Mouse (Mus musculus) erythroblast, embryonic 14.5 days (primary cell): ENCODE results near the gene G6pc2. TPM values are rescaled to one million over a fixed set of nuclear protein-coding genes. Genes with fewer than 3 reads are reported as not detected.

Experiments used
- H3K27me3 ChIP-seq: 2 replicates; pipeline ENCODE4 v1.6.1; 2012; ENCODE audit warnings: inconsistent platforms; ENCODE audit not compliant: control insufficient read depth
- H3K36me3 ChIP-seq: 2 replicates; pipeline ENCODE4 v1.6.1; 2012; ENCODE audit warnings: mild to moderate bottlenecking, inconsistent platforms; ENCODE audit not compliant: control insufficient read depth
- H3K4me1 ChIP-seq: 2 replicates; pipeline ENCODE4 v1.6.1; 2012; ENCODE audit warnings: inconsistent platforms; ENCODE audit not compliant: control insufficient read depth
- H3K4me3 ChIP-seq: replicated peaks from 2 replicates; pipeline ENCODE3; 2012; ENCODE audit warnings: moderate library complexity, mild to moderate bottlenecking, inconsistent platforms
- H3K9me3 ChIP-seq: 2 replicates; pipeline ENCODE4 v1.6.1; 2012; ENCODE audit warnings: low read length, inconsistent platforms, mixed read lengths; ENCODE audit not compliant: control insufficient read depth
- GATA1 ChIP-seq: IDR thresholded peaks from 2 replicates; pipeline ENCODE4 v1.6.1; 2012; ENCODE audit warnings: low read length, inconsistent platforms, mixed read lengths
- TAL1 ChIP-seq: IDR thresholded peaks from 3 replicates; pipeline ENCODE4 v1.6.1; 2012; ENCODE audit warnings: low read length, inconsistent platforms, mixed read lengths
- polyA plus RNA-seq: library from polyadenylated mRNA; stranded (reverse); fragments of >175 nt; gene quantifications from 2 replicates; pipeline ENCODE4 v1.2.3, GENCODE M21; 2012

The G6pc2 gene
- polyA plus RNA-seq = not detected in 2 replicates

DNA sequence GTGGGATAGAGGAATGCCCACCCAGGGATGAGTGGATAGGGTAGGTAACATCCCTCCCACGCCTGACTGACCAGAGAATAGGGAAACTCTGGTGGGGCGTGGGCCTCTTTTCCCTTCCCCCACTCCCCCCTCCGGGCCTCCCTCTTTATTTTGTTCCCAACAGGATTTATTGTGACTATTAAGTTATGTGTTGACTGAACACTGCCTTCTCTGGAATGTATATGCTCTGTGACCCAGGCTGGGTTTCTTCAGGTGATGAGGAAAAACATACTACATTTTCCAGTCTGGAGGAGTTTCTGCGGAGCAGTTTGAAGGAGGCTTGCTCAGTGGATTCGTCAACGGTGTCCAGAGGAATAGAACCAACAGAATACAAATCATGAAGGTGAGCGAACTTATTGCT lies at the start of gene G6pc2:
TSS of gene G6pc2 (plus strand) at position 301 of the 400 bp plus-strand sequence.
- H3K4me1 ChIP-seq = peaks cover 4% of the 10 kb centered on the region
- H3K27me3 ChIP-seq = peaks cover 2% of the 10 kb centered on the region; the same call in 1 of the 2 replicates
- no peaks in the 10 kb centered on the region for H3K36me3 ChIP-seq
- no peak within 1 kb of the TSS for H3K4me3 ChIP-seq
- H3K9me3 ChIP-seq = no peaks in the 10 kb centered on the region
- no peak for TF ChIP-seq TAL1
- no peak for TF ChIP-seq GATA1

DNA sequence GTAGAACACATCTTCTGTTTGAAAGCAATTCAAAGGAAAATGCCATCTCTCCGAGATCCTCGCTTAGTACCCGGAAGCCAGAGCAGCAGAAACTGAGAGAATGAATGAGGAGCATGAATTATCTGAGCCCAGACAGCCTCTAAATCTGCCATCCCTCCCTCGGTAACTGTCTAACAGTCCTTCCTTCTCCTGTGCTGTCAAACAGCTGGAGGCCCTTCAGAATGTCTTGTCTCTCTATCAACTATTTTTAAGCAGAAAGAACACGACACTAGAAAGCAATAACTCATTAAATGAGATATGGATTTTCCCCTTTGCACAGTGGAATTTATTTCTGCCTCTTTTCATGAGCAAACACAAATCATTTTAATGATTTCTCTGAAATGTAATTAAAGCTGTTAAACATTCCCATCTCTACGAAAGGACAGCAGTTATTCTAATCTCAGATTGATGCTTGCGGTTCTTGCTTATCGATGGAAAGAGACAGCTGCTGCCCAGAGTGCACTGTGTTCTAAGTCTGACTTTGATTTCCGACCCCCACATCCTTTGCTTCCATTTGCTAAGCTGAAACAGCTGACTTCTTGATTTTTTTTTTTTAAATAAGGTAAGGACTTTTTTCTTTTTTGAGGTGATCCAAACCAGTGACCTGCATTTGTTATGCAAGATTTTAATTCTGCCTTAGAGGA lies 40.3 kb upstream of the G6pc2 start:
- no peak overlapping the region for H3K4me3 ChIP-seq
- no peak for TF ChIP-seq TAL1
- no peak for TF ChIP-seq GATA1
- no peaks in the 10 kb centered on the region; the same call in 1 of the 2 replicates for H3K36me3 ChIP-seq

DNA sequence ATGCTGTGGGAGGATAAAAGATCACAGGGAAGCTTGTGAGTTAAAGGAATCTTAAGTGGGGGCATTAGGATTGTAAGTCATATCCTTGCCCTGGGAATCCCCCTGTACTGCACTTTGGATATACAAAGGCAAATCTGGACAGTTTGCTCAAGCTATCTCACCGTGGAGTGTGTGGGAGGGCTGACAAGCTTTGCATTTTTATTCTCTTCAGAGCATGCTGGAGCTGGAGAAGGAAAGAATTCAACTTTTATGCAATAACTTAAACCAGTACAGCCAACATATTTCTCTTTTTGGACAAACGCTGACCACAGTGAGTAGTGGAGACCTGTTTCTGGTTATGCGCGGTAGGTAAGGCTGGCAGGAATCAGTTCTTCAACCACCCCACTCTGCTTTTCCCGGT lies 35.6 kb upstream of the G6pc2 start:
- H3K9me3 ChIP-seq = no peaks in the 10 kb centered on the region
- no peaks in the 10 kb centered on the region for H3K27me3 ChIP-seq
- TF ChIP-seq GATA1 = no peak
- no peak for TF ChIP-seq TAL1
- H3K4me1 ChIP-seq = no peaks in the 10 kb centered on the region
- no peak overlapping the region for H3K4me3 ChIP-seq
- no peaks in the 10 kb centered on the region; the same call in 1 of the 2 replicates for H3K36me3 ChIP-seq

More for the DNA sequence above, 40.3 kb upstream of the G6pc2 start:
- no peaks in the 10 kb centered on the region for H3K27me3 ChIP-seq
- no peaks in the 10 kb centered on the region for H3K9me3 ChIP-seq
- no peaks in the 10 kb centered on the region for H3K4me1 ChIP-seq

DNA sequence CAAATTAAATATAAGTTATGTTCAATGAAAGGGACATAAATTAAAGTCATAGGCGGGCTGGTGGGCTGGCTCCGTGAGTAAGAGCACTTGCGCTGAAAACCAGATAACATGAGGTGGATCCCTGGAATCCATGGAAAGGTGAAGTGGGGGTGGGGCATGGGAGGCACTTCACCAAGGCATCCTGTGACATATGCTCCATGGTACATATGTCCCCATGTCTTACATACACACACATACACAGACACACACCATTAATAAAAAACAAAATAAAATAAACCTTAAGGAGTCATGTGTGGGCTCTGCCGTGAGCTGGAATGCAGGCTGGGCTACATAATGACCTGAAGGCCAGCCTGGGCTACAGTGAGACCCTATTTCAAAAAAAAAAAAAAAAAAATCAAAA lies 31.2 kb upstream of the G6pc2 start:
- Histone ChIP-seq H3K36me3 (no peaks in the 10 kb centered on the region; the same call in none of the 2 replicates), H3K27me3 (no peaks in the 10 kb centered on the region), H3K9me3 (no peaks in the 10 kb centered on the region), H3K4me3 (no peak overlapping the region), H3K4me1 (no peaks in the 10 kb centered on the region)
- TF ChIP-seq GATA1 = no peak
- no peak for TF ChIP-seq TAL1

DNA sequence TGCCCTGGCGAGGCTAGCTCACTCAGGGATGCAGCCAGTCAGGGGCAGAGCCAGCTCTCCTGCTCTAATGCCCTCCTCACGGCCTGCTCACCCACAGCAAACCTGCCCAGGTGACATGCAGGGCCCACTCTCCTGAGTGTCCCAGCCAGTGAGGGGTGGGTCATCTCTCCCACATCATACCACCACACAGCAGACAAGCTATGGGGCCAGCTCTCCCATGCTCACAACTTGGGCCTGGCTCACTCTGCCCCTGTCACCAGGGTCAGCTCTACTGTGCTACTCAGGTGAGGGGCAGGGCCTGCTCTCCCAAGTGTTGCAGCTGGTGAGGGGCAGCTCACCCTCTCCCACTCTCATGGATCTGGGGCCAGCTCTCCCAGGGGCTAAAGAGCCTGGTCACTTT lies 22.9 kb upstream of the G6pc2 start:
- no peak for TF ChIP-seq TAL1
- TF ChIP-seq GATA1 = no peak
- H3K9me3 ChIP-seq = no peaks in the 10 kb centered on the region
- H3K36me3 ChIP-seq = peaks cover 74% of the 10 kb centered on the region
- H3K4me3 ChIP-seq = no peak overlapping the region
- H3K4me1 ChIP-seq = peaks cover 12% of the 10 kb centered on the region
- H3K27me3 ChIP-seq = no peaks in the 10 kb centered on the region

DNA sequence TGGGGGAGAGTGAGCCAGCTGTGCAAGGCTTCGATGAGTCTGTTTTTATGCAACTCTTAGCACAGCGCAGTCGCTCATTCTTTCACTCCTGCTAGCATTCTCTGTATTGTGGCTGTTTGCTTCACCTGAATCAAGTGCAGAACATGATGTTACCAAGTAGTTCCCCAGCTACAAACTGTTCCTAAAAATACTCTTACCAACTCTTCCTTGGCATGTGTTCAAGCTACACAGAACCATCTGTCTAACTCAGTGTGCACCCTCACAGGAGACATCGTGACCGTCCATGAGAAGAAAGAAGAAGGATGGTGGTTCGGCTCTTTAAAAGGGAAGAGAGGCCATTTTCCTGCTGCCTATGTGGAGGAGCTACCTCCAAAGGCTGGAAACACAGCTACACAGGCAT lies 22.1 kb upstream of the G6pc2 start:
- TF ChIP-seq TAL1 = no peak
- TF ChIP-seq GATA1 = no peak
- Histone ChIP-seq H3K4me1 (peaks cover 12% of the 10 kb centered on the region), H3K9me3 (no peaks in the 10 kb centered on the region), H3K36me3 (peaks cover 81% of the 10 kb centered on the region), H3K4me3 (no peak overlapping the region), H3K27me3 (no peaks in the 10 kb centered on the region)

DNA sequence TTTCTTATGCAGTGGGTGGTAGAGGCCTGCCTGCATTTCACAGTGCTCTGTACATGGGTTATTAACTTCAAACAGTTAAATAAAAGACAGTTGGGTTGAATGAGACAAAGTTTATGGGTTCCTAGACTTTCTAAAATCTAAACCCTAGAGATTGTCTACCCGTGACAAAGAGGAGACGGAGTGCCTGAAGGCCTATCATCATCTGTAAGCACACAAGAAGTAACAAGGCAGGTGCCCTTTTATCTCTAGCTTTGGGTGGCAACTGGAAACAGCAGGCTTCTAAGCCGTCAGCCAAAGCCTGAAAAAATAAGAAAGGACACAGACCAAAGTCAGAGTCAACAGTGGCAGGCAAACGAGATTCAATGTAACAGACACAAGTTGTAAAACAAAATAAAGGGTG lies 21.7 kb upstream of the G6pc2 start:
- H3K4me1 ChIP-seq = peaks cover 12% of the 10 kb centered on the region
- peaks cover 86% of the 10 kb centered on the region for H3K36me3 ChIP-seq
- no peak for TF ChIP-seq GATA1
- no peak for TF ChIP-seq TAL1
- H3K9me3 ChIP-seq = no peaks in the 10 kb centered on the region
- H3K27me3 ChIP-seq = no peaks in the 10 kb centered on the region
- no peak overlapping the region for H3K4me3 ChIP-seq

DNA sequence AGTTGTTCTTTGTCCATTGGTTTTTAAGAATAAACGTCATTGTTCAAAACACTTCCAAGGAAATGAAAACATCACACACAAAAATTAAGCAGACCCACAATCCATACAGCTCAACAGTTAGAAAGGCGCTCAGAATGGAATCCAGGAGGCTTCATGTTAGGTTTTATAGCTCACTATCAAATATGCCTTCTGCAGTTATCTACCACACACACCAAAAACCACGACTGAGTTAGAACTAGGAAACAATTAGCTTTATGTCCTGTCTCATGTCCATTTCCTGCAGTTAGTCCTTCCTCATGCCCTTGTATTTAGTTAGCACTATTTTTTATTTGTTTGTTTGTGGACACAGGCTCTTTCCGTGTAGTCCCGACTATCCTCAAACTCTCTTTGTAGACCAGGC lies 19.8 kb upstream of the G6pc2 start:
- H3K4me1 ChIP-seq = peaks cover 12% of the 10 kb centered on the region
- H3K9me3 ChIP-seq = no peaks in the 10 kb centered on the region
- H3K27me3 ChIP-seq = no peaks in the 10 kb centered on the region
- no peak overlapping the region for H3K4me3 ChIP-seq
- TF ChIP-seq GATA1 = no peak
- peaks cover 93% of the 10 kb centered on the region for H3K36me3 ChIP-seq

DNA sequence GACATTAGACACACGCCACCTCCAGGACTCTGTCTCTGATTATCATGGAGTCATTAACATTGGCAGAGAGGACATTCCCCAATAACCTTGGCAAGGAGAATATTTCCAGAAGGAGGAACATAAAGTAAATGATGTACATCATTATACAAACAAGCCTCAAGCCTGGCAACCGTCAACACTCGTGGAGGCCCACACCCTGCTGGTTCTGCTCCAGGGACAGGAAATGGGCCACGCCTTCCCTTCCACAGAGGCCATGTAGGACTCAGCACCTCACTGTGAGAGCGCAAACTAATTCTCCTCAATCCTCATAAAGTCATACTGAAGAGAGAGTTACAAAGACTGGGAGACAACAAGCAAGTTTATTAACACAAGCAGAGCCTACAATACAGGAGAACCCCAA lies 17.3 kb upstream of the G6pc2 start:
- peaks cover 94% of the 10 kb centered on the region for H3K36me3 ChIP-seq
- H3K27me3 ChIP-seq = no peaks in the 10 kb centered on the region
- no peak overlapping the region for H3K4me3 ChIP-seq
- no peaks in the 10 kb centered on the region for H3K9me3 ChIP-seq
- no peak for TF ChIP-seq TAL1
- no peak for TF ChIP-seq GATA1
- peaks cover 8% of the 10 kb centered on the region for H3K4me1 ChIP-seq

DNA sequence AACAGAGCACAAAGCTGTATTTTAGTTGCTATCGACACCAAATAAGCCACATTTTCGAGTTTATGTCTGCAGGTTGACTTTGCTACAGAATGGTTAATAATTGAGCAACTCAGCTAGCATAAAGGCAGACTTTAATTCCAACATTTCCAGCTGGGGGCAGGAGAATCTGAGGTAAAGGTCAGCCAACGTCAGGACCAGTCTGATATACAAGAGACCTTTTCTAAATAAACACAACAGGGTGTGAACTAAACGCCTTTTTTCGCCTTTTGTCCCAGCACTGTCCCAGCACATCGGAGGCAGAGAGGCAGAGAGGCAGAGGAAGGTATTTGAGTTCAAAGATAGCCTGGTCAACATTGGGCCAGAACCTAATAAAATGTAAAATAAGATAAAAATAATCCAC lies 5.7 kb upstream of the G6pc2 start:
- Histone ChIP-seq H3K9me3 (no peaks in the 10 kb centered on the region), H3K4me3 (peak overlapping the region; percentile 100), H3K4me1 (peaks cover 18% of the 10 kb centered on the region), H3K36me3 (peaks cover 47% of the 10 kb centered on the region), H3K27me3 (peaks cover 2% of the 10 kb centered on the region; the same call in 1 of the 2 replicates)
- TF ChIP-seq GATA1 (no peak), TAL1 (no peak)
